Mouse (Mus musculus): ENCODE data around the gene Car9. TPM values are rescaled to one million over a fixed set of nuclear protein-coding genes. Genes with fewer than 3 reads are reported as not detected.

The Car9 gene
- polyA plus RNA-seq (2012; rRNA removed), result 36.6 and 47.7 TPM in 2 replicates

- Histone ChIP-seq H3K4me1 (ENCODE audit: control insufficient read depth, insufficient read depth, insufficient read length, low read length) (peaks cover 21% of the 10 kb centered on the region; the same call in 1 of the 2 replicates), H3K27ac (ENCODE audit: insufficient read depth, low read depth, low read length) (peak within 1 kb of the TSS; percentile 71), H3K4me3 (ENCODE audit: low read depth, low read length) (peak within 1 kb of the TSS; percentile 87), H3K27me3 (ENCODE audit: control insufficient read depth, insufficient read depth, low read length) (no peaks in the 10 kb centered on the region), H3K36me3 (ENCODE audit: control insufficient read depth, insufficient read depth, low read length) (0 out of 2 replicates have a peak, but pooled peaks cover 2% of the 10 kb centered on the region)
- 22% methylated on average over 9 of the region's 9 CpGs for WGBS
- TF ChIP-seq POLR2A (IDR thresholded peaks at IDR 0.05; ENCODE audit: low read depth, low read length) (no peak), CTCF (IDR thresholded peaks at IDR 0.05; ENCODE audit: extremely low read depth, insufficient read length, insufficient replicate concordance, low read depth, low read length) (no peak)
Observed at GRCm38 (mm10) chr4:43506536-43507185, at the start of gene Car9. Gene Car9 (plus strand): TSS chr4:43506966.

- no peak overlapping the region for H3K4me3 ChIP-seq (ENCODE audit: low read depth, low read length)
- 25% methylated on average over 8 of the region's 8 CpGs for WGBS
- H3K36me3 ChIP-seq (ENCODE audit: control insufficient read depth, insufficient read depth, low read length), result no peaks in the 10 kb centered on the region
- H3K4me1 ChIP-seq (ENCODE audit: control insufficient read depth, insufficient read depth, insufficient read length, low read length), result peaks cover 3% of the 10 kb centered on the region
- no peak for TF ChIP-seq POLR2A (IDR thresholded peaks at IDR 0.05; ENCODE audit: low read depth, low read length)
- TF ChIP-seq CTCF (IDR thresholded peaks at IDR 0.05; ENCODE audit: extremely low read depth, insufficient read length, insufficient replicate concordance, low read depth, low read length), result no peak
- no peak overlapping the region for H3K27ac ChIP-seq (ENCODE audit: insufficient read depth, low read depth, low read length)
- H3K27me3 ChIP-seq (ENCODE audit: control insufficient read depth, insufficient read depth, low read length), result peaks cover 9% of the 10 kb centered on the region; the same call in 1 of the 2 replicates
Observed at GRCm38 (mm10) chr4:43457124-43457523, 49.6 kb upstream of the Car9 start.

- no peaks in the 10 kb centered on the region for H3K36me3 ChIP-seq (ENCODE audit: control insufficient read depth, insufficient read depth, low read length)
- WGBS, result 96% methylated on average over 5 of the region's 5 CpGs
- H3K27ac ChIP-seq (ENCODE audit: insufficient read depth, low read depth, low read length), result no peak overlapping the region
- TF ChIP-seq CTCF (IDR thresholded peaks at IDR 0.05; ENCODE audit: extremely low read depth, insufficient read length, insufficient replicate concordance, low read depth, low read length), result no peak
- TF ChIP-seq POLR2A (IDR thresholded peaks at IDR 0.05; ENCODE audit: low read depth, low read length), result no peak
- no peaks in the 10 kb centered on the region for H3K27me3 ChIP-seq (ENCODE audit: control insufficient read depth, insufficient read depth, low read length)
- no peak overlapping the region for H3K4me3 ChIP-seq (ENCODE audit: low read depth, low read length)
- no peaks in the 10 kb centered on the region for H3K4me1 ChIP-seq (ENCODE audit: control insufficient read depth, insufficient read depth, insufficient read length, low read length)
Observed at GRCm38 (mm10) chr4:43463102-43463501, 43.7 kb upstream of the Car9 start.

GRCm38 (mm10) chr4:43465935-43466334, 40.8 kb upstream of the Car9 start:
- H3K36me3 ChIP-seq (ENCODE audit: control insufficient read depth, insufficient read depth, low read length), result no peaks in the 10 kb centered on the region
- H3K4me1 ChIP-seq (ENCODE audit: control insufficient read depth, insufficient read depth, insufficient read length, low read length), result no peaks in the 10 kb centered on the region
- H3K4me3 ChIP-seq (ENCODE audit: low read depth, low read length), result no peak overlapping the region
- WGBS, result 83% methylated on average over 6 of the region's 6 CpGs
- no peak for TF ChIP-seq POLR2A (IDR thresholded peaks at IDR 0.05; ENCODE audit: low read depth, low read length)
- no peak for TF ChIP-seq CTCF (IDR thresholded peaks at IDR 0.05; ENCODE audit: extremely low read depth, insufficient read length, insufficient replicate concordance, low read depth, low read length)
- no peak overlapping the region for H3K27ac ChIP-seq (ENCODE audit: insufficient read depth, low read depth, low read length)
- H3K27me3 ChIP-seq (ENCODE audit: control insufficient read depth, insufficient read depth, low read length), result no peaks in the 10 kb centered on the region

GRCm38 (mm10) chr4:43466872-43467271, 39.9 kb upstream of the Car9 start:
- Histone ChIP-seq H3K36me3 (ENCODE audit: control insufficient read depth, insufficient read depth, low read length) (no peaks in the 10 kb centered on the region), H3K4me3 (ENCODE audit: low read depth, low read length) (no peak overlapping the region), H3K27ac (ENCODE audit: insufficient read depth, low read depth, low read length) (no peak overlapping the region), H3K27me3 (ENCODE audit: control insufficient read depth, insufficient read depth, low read length) (no peaks in the 10 kb centered on the region), H3K4me1 (ENCODE audit: control insufficient read depth, insufficient read depth, insufficient read length, low read length) (no peaks in the 10 kb centered on the region)
- TF ChIP-seq POLR2A (IDR thresholded peaks at IDR 0.05; ENCODE audit: low read depth, low read length) (no peak), CTCF (IDR thresholded peaks at IDR 0.05; ENCODE audit: extremely low read depth, insufficient read length, insufficient replicate concordance, low read depth, low read length) (no peak)
- WGBS, result 85% methylated on average over 7 of the region's 7 CpGs

- WGBS, result 89% methylated on average over 10 of the region's 10 CpGs
- H3K4me1 ChIP-seq (ENCODE audit: control insufficient read depth, insufficient read depth, insufficient read length, low read length), result no peaks in the 10 kb centered on the region
- H3K4me3 ChIP-seq (ENCODE audit: low read depth, low read length), result no peak overlapping the region
- H3K27ac ChIP-seq (ENCODE audit: insufficient read depth, low read depth, low read length), result no peak overlapping the region
- no peaks in the 10 kb centered on the region for H3K36me3 ChIP-seq (ENCODE audit: control insufficient read depth, insufficient read depth, low read length)
- H3K27me3 ChIP-seq (ENCODE audit: control insufficient read depth, insufficient read depth, low read length), result no peaks in the 10 kb centered on the region
- no peak for TF ChIP-seq CTCF (IDR thresholded peaks at IDR 0.05; ENCODE audit: extremely low read depth, insufficient read length, insufficient replicate concordance, low read depth, low read length)
- no peak for TF ChIP-seq POLR2A (IDR thresholded peaks at IDR 0.05; ENCODE audit: low read depth, low read length)
Observed at GRCm38 (mm10) chr4:43470301-43470700, 36.5 kb upstream of the Car9 start.

- 66% methylated on average over 1 of the region's 1 CpGs for WGBS
Observed at GRCm38 (mm10) chr4:43473636-43474035, 33.1 kb upstream of the Car9 start.

More at GRCm38 (mm10) chr4:43473636-43474035, 33.1 kb upstream of the Car9 start:
- H3K36me3 ChIP-seq (ENCODE audit: control insufficient read depth, insufficient read depth, low read length), result no peaks in the 10 kb centered on the region
- no peaks in the 10 kb centered on the region for H3K27me3 ChIP-seq (ENCODE audit: control insufficient read depth, insufficient read depth, low read length)
- peaks cover 7% of the 10 kb centered on the region; the same call in 1 of the 2 replicates for H3K4me1 ChIP-seq (ENCODE audit: control insufficient read depth, insufficient read depth, insufficient read length, low read length)
- H3K27ac ChIP-seq (ENCODE audit: insufficient read depth, low read depth, low read length), result no peak overlapping the region
- no peak overlapping the region for H3K4me3 ChIP-seq (ENCODE audit: low read depth, low read length)
- TF ChIP-seq CTCF (IDR thresholded peaks at IDR 0.05; ENCODE audit: extremely low read depth, insufficient read length, insufficient replicate concordance, low read depth, low read length) (no peak), POLR2A (IDR thresholded peaks at IDR 0.05; ENCODE audit: low read depth, low read length) (no peak)

Data from small intestine, adult 2 months (tissue).